ENCODE assay signal across 8 mouse cellular contexts in the genomic region with DNA sequence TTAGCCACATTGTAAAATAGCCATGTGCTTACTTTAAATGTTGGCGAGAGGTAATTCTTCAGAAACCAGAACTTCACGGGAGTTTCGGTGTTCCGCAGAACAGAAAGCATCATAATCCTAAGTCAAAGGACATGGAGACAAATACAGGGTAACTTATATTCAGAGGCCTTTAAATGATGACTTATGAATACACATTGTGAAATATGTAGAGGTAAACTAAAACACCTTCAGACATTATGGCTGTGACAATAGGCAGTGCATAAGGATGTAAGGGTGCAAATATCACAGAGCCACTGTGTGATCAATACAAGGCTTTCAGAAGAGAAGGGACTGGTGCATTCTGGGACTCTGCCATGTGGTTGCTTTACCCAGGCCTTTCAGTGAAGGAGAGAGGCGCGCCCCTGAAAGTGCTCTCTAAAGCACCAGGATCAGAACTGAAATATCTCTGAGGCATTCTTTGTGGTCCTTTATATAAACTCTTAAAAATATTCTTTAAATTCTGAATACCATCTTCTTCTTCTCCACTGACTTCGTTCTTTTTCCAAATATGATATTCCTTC.
DNase-seq lines count a peak whose midpoint lies in the region; ATAC-seq and TF ChIP-seq lines count a peak whose summit lies in the region.

No protein-coding gene starts in this region.

- H3K4me2 ChIP-seq in lung, embryonic 14.5 days: peak overlapping the region; percentile 80
- H3K4me2 ChIP-seq in limb, embryonic 12.5 days: peak overlapping the region; percentile 90

- ATAC-seq in lung, embryonic 14.5 days (ENCODE audit: insufficient read depth): no peak
- no peak for ATAC-seq in limb, embryonic 12.5 days (ENCODE audit: insufficient number of reproducible peaks, insufficient read depth, low FRiP score, low TSS enrichment, low read depth)

- H3K9me3 ChIP-seq in lung, embryonic 14.5 days (ENCODE audit: low read depth, low read length): no peaks in the 10 kb centered on the region
- no peaks in the 10 kb centered on the region for H3K9me3 ChIP-seq in forebrain, embryonic 10.5 days
- no peaks in the 10 kb centered on the region for H3K9me3 ChIP-seq in limb, embryonic 12.5 days

- no peak overlapping the region for H3K27ac ChIP-seq in lung, embryonic 14.5 days (ENCODE audit: low read depth)
- H3K27ac ChIP-seq in forebrain, embryonic 10.5 days: peak overlapping the region; percentile 64
- H3K27ac ChIP-seq in limb, embryonic 12.5 days: no peak overlapping the region

- peak overlapping the region; percentile 34 for H3K9ac ChIP-seq in lung, embryonic 14.5 days
- 0 out of 2 replicates have a peak overlapping the region, but pooled peaks have one; percentile 18 for H3K9ac ChIP-seq in limb, embryonic 12.5 days (replicated peaks)

- H3K4me3 ChIP-seq in lung, embryonic 14.5 days (ENCODE audit: low read depth, low read length): peak overlapping the region; percentile 45
- peak overlapping the region; percentile 59 for H3K4me3 ChIP-seq in forebrain, embryonic 10.5 days
- peak overlapping the region; percentile 44 for H3K4me3 ChIP-seq in limb, embryonic 12.5 days (replicated peaks)

- H3K27me3 ChIP-seq in lung, embryonic 14.5 days (ENCODE audit: insufficient read depth, low read length): no peaks in the 10 kb centered on the region
- H3K27me3 ChIP-seq in forebrain, embryonic 10.5 days (ENCODE audit: poor library complexity, severe bottlenecking): no peaks in the 10 kb centered on the region
- no peaks in the 10 kb centered on the region for H3K27me3 ChIP-seq in limb, embryonic 12.5 days

- peaks cover 22% of the 10 kb centered on the region for H3K36me3 ChIP-seq in lung, embryonic 14.5 days (ENCODE audit: insufficient read depth)
- H3K36me3 ChIP-seq in forebrain, embryonic 10.5 days (replicated peaks): peaks cover 21% of the 10 kb centered on the region
- H3K36me3 ChIP-seq in limb, embryonic 12.5 days: peaks cover 30% of the 10 kb centered on the region

- no peaks in the 10 kb centered on the region for H3K4me1 ChIP-seq in lung, embryonic 14.5 days (ENCODE audit: insufficient read depth)
- H3K4me1 ChIP-seq in forebrain, embryonic 10.5 days: peaks cover 24% of the 10 kb centered on the region
- H3K4me1 ChIP-seq in limb, embryonic 12.5 days (replicated peaks): peaks cover 13% of the 10 kb centered on the region

- no peak for DNase-seq in lung, embryonic 14.5 days
- no peak for DNase-seq in lung, postnatal 25 days (ENCODE audit: low spot score)
- no peak for DNase-seq in forebrain, embryonic 10.5 days (ENCODE audit: extremely low spot score, low spot score)
- DNase-seq in retina, embryonic 14.5 days (ENCODE audit: low spot score): peak; percentile 22
- DNase-seq in right cerebral cortex, postnatal 25 days: no peak
- DNase-seq in embryo, embryonic 11 days: no peak
- DNase-seq in testis, postnatal 14 days (ENCODE audit: low spot score): no peak

- no peak for TF ChIP-seq CTCF in lung, embryonic 14.5 days (IDR thresholded peaks at IDR 0.05; ENCODE audit: low read depth)

- 56% methylated on average over 7 of the region's 7 CpGs for WGBS in lung, embryonic 14.5 days
- WGBS in forebrain, embryonic 10.5 days: 49% methylated on average over 7 of the region's 7 CpGs
- WGBS in limb, embryonic 12.5 days: 67% methylated on average over 7 of the region's 7 CpGs
